Mouse (Mus musculus) ovary, postnatal 10 days (tissue): Measurements from ENCODE around the gene Zfp965.
"Not testable (repeated sequence)": the region's sequence is repeated elsewhere in the genome, so short reads cannot be mapped to it uniquely, and the experiment has no call there.

ENCODE experiments used
- DNase-seq: peaks from one replicate; pipeline ENCODE4 v3.0.0; 2022; ENCODE audit warnings: low spot score

Gene Zfp965

GRCm38 (mm10) chr2:175469685-175470084, at the start of gene Zfp965:
TSS of gene Zfp965 (plus strand) at chr2:175469985.
- not testable (repeated sequence) for DNase-seq

GRCm38 (mm10) chr2:175435707-175436106, 34.1 kb upstream of the Zfp965 start, which contains the start of gene Gm4724:
TSS of gene Gm4724 (minus strand) at chr2:175435807.
- not testable (repeated sequence) for DNase-seq
